Mouse (Mus musculus) cortical plate, adult 2 months (tissue): ENCODE measurements around the gene 1810010D01Rik. TPM values are rescaled to one million over a fixed set of nuclear protein-coding genes. Genes with fewer than 3 reads are reported as not detected.

Experiments used
- H3K27ac ChIP-seq: fragments of 200-500 bp; 2 replicates; pipeline ENCODE4 v1.5.1; 2012; ENCODE audit warnings: low read length, control low read depth, inconsistent platforms; ENCODE audit not compliant: insufficient read depth
- H3K4me1 ChIP-seq: fragments of 200-500 bp; 2 replicates; pipeline ENCODE4 v1.6.1; 2011; ENCODE audit warnings: low read length; ENCODE audit not compliant: control insufficient read depth, insufficient read depth
- H3K4me3 ChIP-seq: fragments of 200-500 bp; 2 replicates; pipeline ENCODE4 v1.5.1; 2011; ENCODE audit warnings: mild to moderate bottlenecking, low read length, control low read depth; ENCODE audit not compliant: insufficient read depth
- CTCF ChIP-seq: fragments of 200-500 bp; IDR thresholded peaks from 2 replicates; pipeline ENCODE4 v1.5.1; 2011; ENCODE audit warnings: mild to moderate bottlenecking, control low read depth, low read length; ENCODE audit not compliant: insufficient read depth; ENCODE audit errors: extremely low read depth
- POLR2A ChIP-seq: fragments of 200-500 bp; IDR thresholded peaks from 2 replicates; pipeline ENCODE4 v1.6.1; 2011; ENCODE audit warnings: mild to moderate bottlenecking, low read length, control low read depth; ENCODE audit not compliant: insufficient read depth; ENCODE audit errors: extremely low read depth
- polyA plus RNA-seq: library from polyadenylated mRNA; depleted of rRNA; stranded (reverse); fragments of >200 nt; gene quantifications from 2 replicates; pipeline ENCODE4 v1.2.3, GENCODE M21; 2012

1810010D01Rik gene
- polyA plus RNA-seq, 1 experiment, result 2.9 TPM

GRCm38 (mm10) chr7:145216591-145216990, 8.7 kb upstream of the 1810010D01Rik start:
- Histone ChIP-seq H3K4me1 (no peaks in the 10 kb centered on the region), H3K4me3 (no peak overlapping the region), H3K27ac (no peak overlapping the region)
- TF ChIP-seq CTCF, result peak; percentile 15; the same call in 1 of the 2 replicates
- no peak for TF ChIP-seq POLR2A

- Histone ChIP-seq H3K27ac (no peak overlapping the region), H3K4me1 (no peaks in the 10 kb centered on the region), H3K4me3 (no peak overlapping the region)
- TF ChIP-seq POLR2A (no peak), CTCF (no peak)
Measured at GRCm38 (mm10) chr7:145215476-145215875, 7.6 kb upstream of the 1810010D01Rik start.

GRCm38 (mm10) chr7:145211680-145212659, 4.1 kb upstream of the 1810010D01Rik start:
- TF ChIP-seq POLR2A (no peak), CTCF (no peak)
- Histone ChIP-seq H3K4me1 (no peaks in the 10 kb centered on the region), H3K27ac (no peak overlapping the region), H3K4me3 (no peak overlapping the region)

GRCm38 (mm10) chr7:145210477-145211070, 2.7 kb upstream of the 1810010D01Rik start:
- Histone ChIP-seq H3K27ac (no peak overlapping the region), H3K4me3 (no peak overlapping the region), H3K4me1 (peaks cover 5% of the 10 kb centered on the region; the same call in 1 of the 2 replicates)
- no peak for TF ChIP-seq POLR2A
- TF ChIP-seq CTCF, result no peak

- TF ChIP-seq POLR2A (no peak), CTCF (no peak)
- Histone ChIP-seq H3K4me3 (no peak overlapping the region), H3K4me1 (peaks cover 5% of the 10 kb centered on the region; the same call in 1 of the 2 replicates), H3K27ac (peak overlapping the region; percentile 89; the same call in 1 of the 2 replicates)
Measured at GRCm38 (mm10) chr7:145206801-145207200, 1.1 kb downstream of the 1810010D01Rik start.

- Histone ChIP-seq H3K4me3 (no peak overlapping the region), H3K27ac (peak overlapping the region; percentile 89), H3K4me1 (peaks cover 5% of the 10 kb centered on the region; the same call in 1 of the 2 replicates)
- no peak for TF ChIP-seq CTCF
- no peak for TF ChIP-seq POLR2A
Measured at GRCm38 (mm10) chr7:145206056-145206610, 1.8 kb downstream of the 1810010D01Rik start.

GRCm38 (mm10) chr7:145205363-145205902, 2.5 kb downstream of the 1810010D01Rik start:
- no peak overlapping the region for H3K4me3 ChIP-seq
- peaks cover 5% of the 10 kb centered on the region; the same call in 1 of the 2 replicates for H3K4me1 ChIP-seq
- no peak for TF ChIP-seq CTCF
- TF ChIP-seq POLR2A, result no peak
- H3K27ac ChIP-seq, result peak overlapping the region; percentile 76; the same call in 1 of the 2 replicates

GRCm38 (mm10) chr7:145199711-145200110, 8.2 kb downstream of the 1810010D01Rik start:
- Histone ChIP-seq H3K4me1 (peaks cover 16% of the 10 kb centered on the region), H3K27ac (no peak overlapping the region), H3K4me3 (no peak overlapping the region)
- TF ChIP-seq POLR2A (no peak), CTCF (no peak)

- Histone ChIP-seq H3K4me3 (no peak overlapping the region), H3K4me1 (peaks cover 21% of the 10 kb centered on the region), H3K27ac (peak overlapping the region; percentile 79)
- TF ChIP-seq CTCF (no peak), POLR2A (no peak)
Measured at GRCm38 (mm10) chr7:145198223-145198714, 9.7 kb downstream of the 1810010D01Rik start.
